Mouse (Mus musculus) left cerebral cortex, adult 18-20 months (tissue): ENCODE measurements around the gene Il22ra2. TPM values are rescaled to one million over a fixed set of nuclear protein-coding genes. Genes with fewer than 3 reads are reported as not detected.

ENCODE experiments used
- DNase-seq, 2 experiments: peaks; one replicate each; pipeline ENCODE4 v3.0.0; 2021 to 2022; ENCODE audit warnings: low spot score in 2 of 2, mixed read lengths in 1 of 2
- long read RNA-seq, 2 experiments: library from polyadenylated mRNA; stranded (forward); transcript quantifications; one replicate each; pipeline ENCODE4 v2.0.0; 2021
- total RNA-seq, 2 experiments: library from RNA; stranded (reverse); gene quantifications; 2 replicates each; pipeline ENCODE4 v1.2.3; 2021

Gene Il22ra2
- total RNA-seq = not detected
- long read RNA-seq, experiment 1 = 0 reads
- long read RNA-seq, experiment 2 = 0 reads

- DNase-seq = no peak
These were observed at the start of gene Il22ra2 for GRCm38 (mm10) chr10:19621408-19622048. Gene Il22ra2, plus strand, starts transcription at chr10:19621998.

GRCm38 (mm10) chr10:19577571-19577970 is 44.2 kb upstream of the Il22ra2 start:
- no peak for DNase-seq

DNA sequence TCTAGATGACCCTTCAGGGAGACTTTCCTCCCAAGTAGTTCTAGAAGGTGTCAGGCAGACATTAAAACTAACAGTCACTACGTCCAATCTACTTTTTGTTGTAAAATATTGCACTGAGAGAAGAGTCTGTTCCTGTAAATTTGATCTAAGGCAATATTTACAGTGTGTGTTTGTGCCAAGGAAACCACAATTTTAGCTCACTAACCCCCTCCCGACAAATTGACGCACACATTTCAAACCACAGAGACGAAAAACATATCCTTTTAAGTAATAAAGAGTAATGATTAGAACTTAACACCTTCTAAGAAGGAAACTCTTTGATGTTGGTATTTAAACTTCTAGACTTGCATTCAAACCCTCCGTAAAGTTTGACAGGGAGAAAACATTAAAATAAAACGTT is 43.8 kb upstream of the Il22ra2 start:
- no peak for DNase-seq

DNA sequence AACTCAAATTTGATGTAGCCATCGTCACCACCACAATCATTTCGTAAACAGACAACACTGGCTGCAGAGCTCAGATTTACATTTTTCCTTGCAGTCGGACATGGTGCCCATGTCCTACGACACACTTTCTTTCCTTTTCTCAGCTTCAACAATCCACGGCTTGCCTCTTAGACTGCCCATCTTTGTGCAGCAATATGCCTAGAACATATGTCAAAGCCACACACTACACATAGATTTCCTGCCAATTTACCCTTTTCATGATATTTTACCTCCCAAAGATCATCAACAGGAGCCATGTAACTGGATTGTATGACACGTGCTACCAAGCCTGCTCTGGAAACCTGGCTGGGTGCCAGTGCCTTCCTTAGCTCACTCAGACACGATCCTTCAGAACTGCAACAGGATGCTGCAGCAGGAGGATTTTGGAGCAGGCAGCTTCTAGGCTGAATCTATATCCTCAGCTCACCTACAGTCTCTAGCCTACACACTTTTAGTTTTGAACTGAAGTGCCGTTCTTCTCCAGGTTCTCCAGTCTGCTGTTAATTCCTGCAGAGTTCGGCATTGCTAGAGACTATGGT is 43.3 kb upstream of the Il22ra2 start:
- peak; percentile 44 to 52 for DNase-seq

DNA sequence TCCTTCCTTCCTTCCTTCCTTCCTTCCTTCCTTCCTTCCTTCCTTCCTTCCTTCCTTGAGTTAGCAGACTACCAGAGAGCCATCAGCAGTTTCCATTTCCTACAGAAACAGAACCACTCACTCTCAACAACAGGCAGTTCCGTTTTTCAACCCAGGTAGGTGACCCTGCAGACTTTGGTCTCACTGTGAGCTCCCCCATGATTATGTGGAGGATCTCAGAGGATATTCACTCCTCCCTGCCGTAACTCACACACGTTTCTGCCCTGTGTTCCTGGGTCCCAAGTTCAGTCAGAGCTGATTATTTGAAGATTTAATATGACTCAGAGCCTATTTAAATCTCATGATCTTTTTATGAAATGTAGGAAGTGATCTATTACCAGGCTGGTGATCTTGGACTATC is 41.1 kb upstream of the Il22ra2 start:
- DNase-seq = no peak

DNA sequence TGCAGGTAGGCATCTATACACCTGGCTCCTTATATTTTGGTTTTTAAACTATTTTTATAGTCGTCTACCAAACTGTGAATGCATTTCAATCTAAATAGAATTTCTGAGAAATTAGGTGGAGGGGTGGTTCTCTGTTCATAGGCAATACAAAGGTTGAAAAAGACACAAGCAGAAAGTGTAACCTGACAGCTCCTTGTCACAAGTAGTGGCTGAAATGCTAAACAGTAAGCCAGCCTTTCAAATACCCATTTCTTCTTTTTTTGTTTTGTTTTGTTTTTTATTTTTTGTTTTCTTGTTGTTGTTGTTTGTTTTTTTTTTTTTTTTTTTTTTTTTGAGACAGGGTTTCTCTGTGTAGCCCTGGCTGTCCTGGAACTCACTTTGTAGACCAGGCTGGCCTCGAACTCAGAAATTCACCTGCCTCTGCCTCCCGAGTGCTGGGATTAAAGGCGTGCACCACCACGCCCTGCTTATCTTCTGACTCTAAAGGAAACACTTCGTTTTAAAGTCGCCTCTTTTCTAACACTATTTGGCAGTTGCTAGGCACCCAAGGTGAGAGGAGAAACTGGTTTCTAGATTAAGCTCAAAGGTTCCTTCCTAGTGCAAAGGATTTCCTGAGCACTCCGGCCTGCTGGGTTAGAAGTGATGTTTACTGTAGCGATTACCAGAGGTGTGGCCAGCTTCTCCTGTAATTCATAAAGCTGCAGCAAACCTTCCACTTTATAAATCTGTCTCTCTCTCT is 39.8 kb upstream of the Il22ra2 start:
- DNase-seq = no peak

GRCm38 (mm10) chr10:19582806-19583430 is 38.9 kb upstream of the Il22ra2 start:
- DNase-seq = no peak

DNA sequence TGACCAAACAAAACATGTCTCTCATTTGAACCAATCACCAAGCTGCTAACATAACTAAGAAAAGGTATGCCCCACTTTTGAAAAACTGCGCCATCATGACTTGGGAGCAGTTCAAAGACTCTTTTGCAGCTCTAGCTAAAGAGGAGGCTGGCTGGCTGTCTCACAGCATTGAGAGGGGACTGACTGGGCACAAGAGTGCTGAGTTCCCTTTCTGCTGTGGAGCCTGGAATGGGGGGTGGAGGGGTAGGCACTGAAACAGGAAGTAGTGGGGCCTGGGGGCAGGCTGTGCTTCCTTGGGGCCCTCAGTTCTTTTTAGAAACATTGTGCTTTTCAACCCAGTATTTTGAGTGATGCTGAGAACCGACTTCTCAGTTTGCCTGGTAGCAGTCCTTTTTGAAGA is 37.7 kb upstream of the Il22ra2 start:
- DNase-seq = no peak

DNA sequence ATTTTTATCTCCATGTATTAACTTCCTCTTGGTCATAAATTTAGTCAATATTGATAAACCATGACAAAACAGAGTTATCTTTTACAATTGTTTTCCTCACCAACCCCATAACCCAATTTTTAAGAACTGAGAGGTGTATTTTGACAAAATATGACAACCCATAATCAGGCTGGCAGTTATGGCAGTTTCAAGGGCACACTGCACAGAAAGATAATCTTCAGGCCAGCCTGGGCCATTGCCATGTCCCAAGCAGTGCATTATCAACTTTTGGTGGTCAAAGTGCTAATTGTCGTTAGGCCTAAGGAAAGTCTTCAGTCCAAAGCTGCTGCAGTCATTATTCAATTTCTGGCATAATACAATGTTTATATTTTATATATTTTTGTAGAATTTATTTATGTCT is 37.0 kb upstream of the Il22ra2 start:
- no peak for DNase-seq

- no peak for DNase-seq
These were observed 35.9 kb upstream of the Il22ra2 start for GRCm38 (mm10) chr10:19585860-19586259.

- no peak for DNase-seq
These were observed 34.5 kb upstream of the Il22ra2 start for GRCm38 (mm10) chr10:19587281-19587680.

- DNase-seq = no peak
These were observed 32.2 kb upstream of the Il22ra2 start for GRCm38 (mm10) chr10:19589626-19590025.

DNA sequence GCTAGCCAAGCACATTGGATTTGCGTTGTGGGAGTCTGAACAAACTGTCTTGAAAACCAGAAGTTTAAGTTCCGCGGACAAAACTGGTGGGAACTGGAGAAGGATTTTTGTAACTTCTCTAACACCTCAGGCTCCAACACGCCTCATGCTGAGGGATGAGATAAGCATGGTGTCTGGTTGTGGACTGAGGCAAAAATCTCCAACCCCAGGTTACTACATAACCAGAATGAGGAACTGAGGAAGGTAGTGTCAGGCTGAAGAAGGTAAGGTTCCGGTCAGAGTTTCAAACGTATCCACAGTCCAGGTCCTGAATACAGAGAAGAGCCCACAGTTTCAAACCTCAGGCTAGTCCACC is 30.5 kb upstream of the Il22ra2 start:
- no peak for DNase-seq

- DNase-seq = peak; percentile 89 to 94
These were observed 30.0 kb upstream of the Il22ra2 start, which contains the start of gene Ifngr1 for GRCm38 (mm10) chr10:19591641-19592441. Gene Ifngr1, plus strand, starts transcription at chr10:19591949.

GRCm38 (mm10) chr10:19592556-19592955 is 29.2 kb upstream of the Il22ra2 start:
- DNase-seq = no peak

DNA sequence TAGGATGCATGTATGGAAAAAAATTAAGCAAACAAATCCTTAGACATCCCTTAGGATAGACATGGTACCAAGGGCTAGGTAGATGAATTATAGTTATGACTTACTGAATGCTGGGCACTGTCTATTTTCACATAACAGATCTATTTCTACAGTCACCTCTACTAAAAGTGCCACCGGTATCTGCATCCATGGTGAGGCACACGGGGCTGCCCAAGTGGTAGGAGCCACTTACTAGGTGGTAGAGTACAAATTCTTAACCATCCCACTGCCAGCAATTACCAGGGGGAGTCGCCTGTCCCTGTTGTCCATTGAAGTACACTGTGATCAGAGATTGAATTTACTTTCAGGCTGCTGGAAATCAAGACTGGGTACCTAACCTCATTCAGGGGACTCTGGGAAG is 28.5 kb upstream of the Il22ra2 start:
- DNase-seq = no peak

- no peak for DNase-seq
These were observed 27.4 kb upstream of the Il22ra2 start for GRCm38 (mm10) chr10:19594201-19594905.

DNA sequence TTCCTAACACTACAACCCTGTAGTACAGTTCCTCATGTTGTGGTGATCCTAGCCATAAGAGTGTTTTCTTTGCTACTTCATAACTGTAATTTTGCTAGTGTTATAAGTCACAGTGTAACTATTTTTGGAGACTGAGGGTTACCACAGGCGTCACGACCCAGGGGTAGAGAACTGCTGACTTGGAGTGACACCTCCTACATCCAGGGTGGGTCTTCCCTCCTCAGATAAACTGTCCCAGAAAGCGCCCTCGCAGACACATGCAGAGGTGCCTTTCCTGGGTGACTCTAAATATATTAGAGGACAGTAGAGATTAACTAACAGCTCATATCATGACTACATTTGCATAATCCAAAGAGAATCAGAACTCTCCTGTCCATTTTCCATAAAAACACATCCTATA is 24.9 kb upstream of the Il22ra2 start:
- DNase-seq = no peak

DNA sequence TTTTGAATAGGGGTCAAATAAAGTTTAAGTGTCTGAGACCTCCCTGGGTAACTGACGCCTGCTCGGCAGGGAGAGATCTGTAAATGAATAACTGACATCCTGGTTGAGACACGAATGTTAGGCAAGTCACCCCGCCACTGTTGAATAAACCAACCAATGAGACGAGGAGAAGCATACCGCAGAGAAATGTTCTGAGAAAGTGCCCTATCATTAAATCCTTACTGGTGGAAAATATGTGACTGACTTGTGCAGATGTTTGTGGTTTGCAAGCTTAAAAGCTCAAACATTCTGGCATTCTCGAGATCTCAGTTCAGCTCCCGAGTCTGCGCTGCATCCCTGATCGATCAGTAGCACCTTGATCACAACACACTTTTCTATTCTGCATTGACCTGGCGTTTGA is 23.7 kb upstream of the Il22ra2 start:
- DNase-seq = no peak

- DNase-seq = no peak
These were observed 22.3 kb upstream of the Il22ra2 start for GRCm38 (mm10) chr10:19599331-19600092.
